Mouse (Mus musculus): Measurements from ENCODE around the gene Frmd4b.

GRCm38 (mm10) chr6:97315311-97315710 lies 302.0 kb downstream of the Frmd4b start:
- TF ChIP-seq CTCF (IDR thresholded peaks at IDR 0.05; ENCODE audit: borderline replicate concordance, control insufficient read depth, extremely low read depth, insufficient read depth, low read length, poor library complexity) (no peak), POLR2A (IDR thresholded peaks at IDR 0.05; ENCODE audit: control insufficient read depth, extremely low read depth, insufficient read depth, low read length, poor library complexity) (no peak)

Data from thymus, adult 2 months (tissue).